Mouse (Mus musculus): Measurements from ENCODE around the gene Rprml.

Rprml gene

GRCm38 (mm10) chr11:103663119-103663518 is 13.7 kb downstream of the Rprml start:
- no peak for DNase-seq (ENCODE audit: low spot score in 2 of 2)

- DNase-seq (ENCODE audit: low spot score in 2 of 2), result no peak
These were observed 16.3 kb downstream of the Rprml start for GRCm38 (mm10) chr11:103665695-103666094.

GRCm38 (mm10) chr11:103666181-103666906 is 17.0 kb downstream of the Rprml start:
- DNase-seq (ENCODE audit: low spot score in 2 of 2), result peak in 1 of 2 experiments; percentile 15

- no peak for DNase-seq (ENCODE audit: low spot score in 2 of 2)
These were observed 17.6 kb downstream of the Rprml start for GRCm38 (mm10) chr11:103666907-103667426.

GRCm38 (mm10) chr11:103675556-103675955 is 26.2 kb downstream of the Rprml start:
- peak; percentile 15 to 30 for DNase-seq (ENCODE audit: low spot score in 2 of 2)

GRCm38 (mm10) chr11:103677042-103677441 is 27.7 kb downstream of the Rprml start:
- DNase-seq (ENCODE audit: low spot score in 2 of 2), result peak in 1 of 2 experiments; percentile 32

- DNase-seq (ENCODE audit: low spot score in 2 of 2), result no peak
These were observed 34.4 kb downstream of the Rprml start for GRCm38 (mm10) chr11:103683667-103684334.

- DNase-seq (ENCODE audit: low spot score in 2 of 2), result peak in 1 of 2 experiments; percentile 12
These were observed 35.9 kb downstream of the Rprml start for GRCm38 (mm10) chr11:103685261-103685736.

- no peak for DNase-seq (ENCODE audit: low spot score in 2 of 2)
These were observed 37.3 kb downstream of the Rprml start for GRCm38 (mm10) chr11:103686706-103687105.

- no peak for DNase-seq (ENCODE audit: low spot score in 2 of 2)
These were observed 39.1 kb downstream of the Rprml start for GRCm38 (mm10) chr11:103688271-103688979.

- DNase-seq (ENCODE audit: low spot score in 2 of 2), result no peak
These were observed 39.6 kb downstream of the Rprml start for GRCm38 (mm10) chr11:103688980-103689378.

GRCm38 (mm10) chr11:103691036-103691435 is 41.7 kb downstream of the Rprml start:
- no peak for DNase-seq (ENCODE audit: low spot score in 2 of 2)

- DNase-seq (ENCODE audit: low spot score in 2 of 2), result no peak
These were observed 43.9 kb downstream of the Rprml start for GRCm38 (mm10) chr11:103693241-103693640.

GRCm38 (mm10) chr11:103696851-103697564 is 47.6 kb downstream of the Rprml start:
- DNase-seq (ENCODE audit: low spot score in 2 of 2), result no peak

- DNase-seq (ENCODE audit: low spot score in 2 of 2), result peak; percentile 85 to 88
These were observed 48.3 kb downstream of the Rprml start, which contains the start of gene Gosr2 for GRCm38 (mm10) chr11:103697565-103698176. TSS of gene Gosr2 (minus strand) at chr11:103697898.

- no peak for DNase-seq (ENCODE audit: low spot score in 2 of 2)
These were observed 48.9 kb downstream of the Rprml start for GRCm38 (mm10) chr11:103698226-103698625.

Measured in urinary bladder, postnatal 36 days (tissue).